Mouse (Mus musculus) MEL (cell line): Measurements from ENCODE around the gene Lrrc7. TPM values are rescaled to one million over a fixed set of nuclear protein-coding genes. Genes with fewer than 3 reads are reported as not detected.
"Not testable (repeated sequence)": the region's sequence is repeated elsewhere in the genome, so short reads cannot be mapped to it uniquely, and the experiment has no call there.

ENCODE experiments used
- DNase-seq: peaks from one replicate; pipeline ENCODE4 v3.0.0; 2011; ENCODE audit warnings: low read depth, low spot score
- H3K27ac ChIP-seq: 2 replicates; pipeline ENCODE4 v1.5.1; 2012; ENCODE audit warnings: low read depth, mild to moderate bottlenecking, control low read depth, low read length, moderate library complexity; ENCODE audit not compliant: control insufficient read depth
- H3K27me3 ChIP-seq, 2 experiments: fragments of 150-350 bp in 1 of 2; sonication (generic) in 1 of 2; 2 replicates each; pipeline ENCODE4 v1.6.1; 2012; ENCODE audit warnings: low read length in 2 of 2, mild to moderate bottlenecking in 2 of 2, improper control_type of control experiment in 1 of 2, moderate library complexity in 1 of 2; ENCODE audit not compliant: insufficient read depth in 2 of 2, control insufficient read depth in 1 of 2
- H3K36me3 ChIP-seq, 2 experiments: 2 replicates each; pipeline ENCODE4 v1.6.1; 2012 to 2014; ENCODE audit warnings: low read length in 2 of 2, improper control_type of control experiment in 1 of 2, inconsistent platforms in 1 of 2, mild to moderate bottlenecking in 1 of 2; ENCODE audit not compliant: insufficient read depth in 2 of 2, control insufficient read depth in 1 of 2
- H3K4me1 ChIP-seq, 2 experiments: fragments of 150-350 bp in 1 of 2; sonication (generic) in 1 of 2; 2 replicates each; pipeline ENCODE4 v1.6.1; 2012; ENCODE audit warnings: low read length in 2 of 2, improper control_type of control experiment in 1 of 2, mild to moderate bottlenecking in 1 of 2; ENCODE audit not compliant: insufficient read depth in 2 of 2, control insufficient read depth in 1 of 2
- H3K4me3 ChIP-seq, 2 experiments: fragments of 150-350 bp in 1 of 2; sonication (generic) in 1 of 2; 2 replicates each; pipeline ENCODE4 v1.5.1; 2012; ENCODE audit warnings: low read depth in 2 of 2, low read length in 2 of 2, mild to moderate bottlenecking in 2 of 2, moderate library complexity in 2 of 2, control low read depth in 1 of 2, improper control_type of control experiment in 1 of 2; ENCODE audit not compliant: control insufficient read depth in 1 of 2, insufficient read depth in 1 of 2
- H3K79me2 ChIP-seq: 2 replicates; pipeline ENCODE4 v1.6.1; 2012; ENCODE audit warnings: mild to moderate bottlenecking, low read length, moderate library complexity; ENCODE audit not compliant: control insufficient read depth, poor library complexity, insufficient read depth
- H3K9ac ChIP-seq: 2 replicates; pipeline ENCODE4 v1.6.1; 2012; ENCODE audit warnings: low read depth, mild to moderate bottlenecking, control low read depth, low read length, moderate library complexity; ENCODE audit not compliant: control insufficient read depth, poor library complexity, severe bottlenecking
- H3K9me3 ChIP-seq: fragments of 150-350 bp; sonication (generic); replicated peaks from 2 replicates; pipeline ENCODE4 v1.6.1; 2012; ENCODE audit warnings: mild to moderate bottlenecking, low read length, improper control_type of control experiment, moderate library complexity; ENCODE audit not compliant: insufficient read depth
- E2F4 ChIP-seq: IDR thresholded peaks from 2 replicates; pipeline ENCODE4 v1.6.1; 2011; ENCODE audit warnings: low read depth, low read length, improper control_type of control experiment, borderline replicate concordance
- EP300 ChIP-seq, 2 experiments: IDR thresholded peaks; 2 replicates each; pipeline ENCODE4 v1.6.1; 2011; ENCODE audit warnings: improper control_type of control experiment in 2 of 2, low read length in 2 of 2, low read depth in 1 of 2, mild to moderate bottlenecking in 1 of 2
- GABPA ChIP-seq: IDR thresholded peaks from 2 replicates; pipeline ENCODE4 v1.6.1; 2012; ENCODE audit warnings: low read depth, mild to moderate bottlenecking, inconsistent platforms, low read length, improper control_type of control experiment, moderate library complexity
- GATA1 ChIP-seq: IDR thresholded peaks from 2 replicates; pipeline ENCODE4 v1.6.1; 2011; ENCODE audit warnings: low read depth, low read length, improper control_type of control experiment
- JUND ChIP-seq: IDR thresholded peaks from 2 replicates; pipeline ENCODE4 v1.6.1; 2011; ENCODE audit warnings: low read depth, mild to moderate bottlenecking, improper control_type of control experiment, low read length
- KAT2A ChIP-seq: conservative IDR thresholded peaks from 2 replicates; pipeline ENCODE4 v1.6.1; 2012; ENCODE audit warnings: low read depth, low read length, improper control_type of control experiment, inconsistent platforms
- MAFK ChIP-seq: IDR thresholded peaks from 2 replicates; pipeline ENCODE4 v1.6.1; 2011; ENCODE audit warnings: low read depth, mild to moderate bottlenecking, low read length, improper control_type of control experiment, borderline replicate concordance
- MAX ChIP-seq: IDR thresholded peaks from 2 replicates; pipeline ENCODE4 v1.6.1; 2011; ENCODE audit warnings: low read length, improper control_type of control experiment
- MXI1 ChIP-seq: IDR thresholded peaks from 2 replicates; pipeline ENCODE4 v1.6.1; 2011; ENCODE audit warnings: mild to moderate bottlenecking, low read depth, low read length, improper control_type of control experiment
- MYC ChIP-seq: IDR thresholded peaks from 2 replicates; pipeline ENCODE4 v1.6.1; 2011; ENCODE audit warnings: low read depth, mild to moderate bottlenecking, low read length, improper control_type of control experiment, moderate library complexity
- NELFE ChIP-seq: IDR thresholded peaks from 2 replicates; pipeline ENCODE4 v1.6.1; 2011; ENCODE audit warnings: low read depth, low read length, improper control_type of control experiment
- SIN3A ChIP-seq: IDR thresholded peaks from 2 replicates; pipeline ENCODE4 v1.6.1; 2012; ENCODE audit warnings: low read length, improper control_type of control experiment, inconsistent platforms
- TBP ChIP-seq: IDR thresholded peaks from 2 replicates; pipeline ENCODE4 v1.8.0; 2011; ENCODE audit warnings: low read depth, low read length, improper control_type of control experiment
- UBTF ChIP-seq: IDR thresholded peaks from 2 replicates; pipeline ENCODE4 v1.6.1; 2012; ENCODE audit warnings: low read depth, mild to moderate bottlenecking, inconsistent platforms, low read length, improper control_type of control experiment, moderate library complexity, borderline replicate concordance; ENCODE audit not compliant: insufficient read depth
- USF2 ChIP-seq, 2 experiments: IDR thresholded peaks; 2 replicates each; pipeline ENCODE4 v1.6.1; 2011 to 2012; ENCODE audit warnings: improper control_type of control experiment in 2 of 2, low read length in 2 of 2, borderline replicate concordance in 1 of 2, inconsistent platforms in 1 of 2, low read depth in 1 of 2, mild to moderate bottlenecking in 1 of 2; ENCODE audit not compliant: insufficient read depth in 1 of 2
- ZC3H11A ChIP-seq: IDR thresholded peaks from 2 replicates; pipeline ENCODE4 v1.6.1; 2012; ENCODE audit warnings: low read depth, mild to moderate bottlenecking, inconsistent platforms, low read length, improper control_type of control experiment
- ZNF384 ChIP-seq: IDR thresholded peaks from 2 replicates; pipeline ENCODE4 v1.6.1; 2012; ENCODE audit warnings: low read depth, mild to moderate bottlenecking, inconsistent platforms, low read length, improper control_type of control experiment
- polyA plus RNA-seq, 2 experiments: library from polyadenylated mRNA; stranded (reverse) in 1 of 2; unstranded in 1 of 2; fragments of >175 nt in 1 of 2; fragments of >200 nt in 1 of 2; gene quantifications; 2 replicates each; pipeline versions ENCODE4 v1.2.1 to v1.2.4; 2012; ENCODE audit warnings: low replicate concordance in 2 of 2, low read depth in 1 of 2; ENCODE audit not compliant: insufficient read length in 2 of 2, insufficient read depth in 1 of 2, missing spikeins in 1 of 2
- total RNA-seq: library from RNA; depleted of rRNA; stranded (reverse); fragments of 300-350 nt; gene quantifications from 2 replicates; pipeline ENCODE4 v1.2.3, GENCODE M21; 2012

Lrrc7 gene
- total and polyA plus RNA-seq, 3 experiments, result not detected

DNA sequence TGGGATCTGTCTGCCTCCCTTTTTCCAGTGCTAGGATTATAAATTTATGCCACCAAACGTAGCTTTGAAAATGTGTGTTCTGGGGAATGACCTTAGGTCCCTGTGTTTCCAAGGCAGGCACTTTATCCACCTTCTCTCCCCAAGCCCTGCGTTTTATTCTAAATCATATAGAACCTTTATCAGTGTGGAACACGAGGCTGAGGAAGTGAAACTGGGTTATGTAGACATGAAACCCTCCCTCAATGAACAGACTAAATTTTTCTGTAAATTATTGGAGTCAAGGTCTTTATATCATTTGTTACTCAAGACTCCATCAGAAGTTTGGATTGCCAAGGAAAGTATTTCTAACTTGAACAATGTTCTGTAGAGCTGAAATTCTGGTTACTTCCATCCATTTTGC lies 439.1 kb downstream of the Lrrc7 start:
- Histone ChIP-seq H3K27me3 (no peaks in the 10 kb centered on the region), H3K4me3 (no peak overlapping the region), H3K79me2 (no peaks in the 10 kb centered on the region), H3K4me1 (no peaks in the 10 kb centered on the region), H3K36me3 (no peaks in the 10 kb centered on the region), H3K9me3 (no peaks in the 10 kb centered on the region), H3K9ac (no peak overlapping the region), H3K27ac (no peak overlapping the region)
- no peak for DNase-seq
- no peak for TF ChIP-seq SIN3A
- no peak for TF ChIP-seq ZNF384
- no peak for TF ChIP-seq KAT2A
- TF ChIP-seq NELFE, result no peak
- TF ChIP-seq ZC3H11A, result no peak

GRCm38 (mm10) chr3:158105260-158105659 lies 456.8 kb downstream of the Lrrc7 start:
- Histone ChIP-seq H3K9me3 (no peaks in the 10 kb centered on the region), H3K9ac (no peak overlapping the region), H3K36me3 (no peaks in the 10 kb centered on the region), H3K27ac (no peak overlapping the region), H3K4me3 (no peak overlapping the region), H3K79me2 (no peaks in the 10 kb centered on the region), H3K27me3 (no peaks in the 10 kb centered on the region; a peak in 1 of 4 replicates), H3K4me1 (no peaks in the 10 kb centered on the region)
- DNase-seq, result no peak
- no peak for TF ChIP-seq MXI1
- TF ChIP-seq UBTF, result no peak
- no peak for TF ChIP-seq MAFK
- no peak for TF ChIP-seq NELFE
- no peak for TF ChIP-seq JUND
- TF ChIP-seq USF2 (IDR thresholded peaks at IDR 0.05; ENCODE audit: borderline replicate concordance in 1 of 2, insufficient read depth in 1 of 2, low read depth in 1 of 2, low read length in 2 of 2), result no peak
- TF ChIP-seq GABPA, result no peak

GRCm38 (mm10) chr3:158103467-158103866 lies 458.6 kb downstream of the Lrrc7 start:
- H3K36me3 ChIP-seq, result no peaks in the 10 kb centered on the region
- no peak overlapping the region for H3K4me3 ChIP-seq
- no peaks in the 10 kb centered on the region for H3K79me2 ChIP-seq
- H3K27ac ChIP-seq, result no peak overlapping the region
- TF ChIP-seq EP300 (IDR thresholded peaks at IDR 0.05; ENCODE audit: low read depth in 1 of 2, low read length in 2 of 2) (no peak), MYC (no peak), GATA1 (no peak), MAX (no peak), E2F4 (no peak), JUND (no peak), TBP (no peak)
- H3K9ac ChIP-seq, result no peak overlapping the region
- DNase-seq, result no peak
- no peaks in the 10 kb centered on the region for H3K9me3 ChIP-seq
- H3K4me1 ChIP-seq, result no peaks in the 10 kb centered on the region
- no peaks in the 10 kb centered on the region; a peak in 1 of 4 replicates for H3K27me3 ChIP-seq

DNA sequence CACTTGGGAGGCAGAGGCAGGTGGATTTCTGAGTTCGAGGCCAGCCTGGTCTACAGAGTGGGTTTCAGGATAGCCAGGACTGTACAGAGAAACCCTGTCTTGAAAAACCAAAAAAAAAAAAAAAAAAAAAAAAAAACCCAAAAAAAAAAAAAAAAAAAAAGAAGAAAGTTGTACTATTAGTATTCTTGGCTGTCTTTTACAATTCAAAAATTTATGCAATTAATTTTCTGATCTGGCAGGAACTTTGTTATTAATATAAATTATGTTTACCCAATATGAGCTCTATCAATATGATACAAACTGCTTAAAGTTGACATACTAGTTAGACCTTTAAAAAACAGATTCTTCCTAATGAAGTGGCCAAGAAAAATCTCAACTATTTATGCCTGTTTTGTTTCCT lies 459.5 kb downstream of the Lrrc7 start:
- not testable (repeated sequence) for H3K36me3 ChIP-seq, H3K27ac ChIP-seq, H3K4me1 ChIP-seq, H3K79me2 ChIP-seq, H3K27me3 ChIP-seq, H3K9me3 ChIP-seq, H3K9ac ChIP-seq, DNase-seq, H3K4me3 ChIP-seq

- not testable (repeated sequence) for H3K27me3 ChIP-seq, H3K4me3 ChIP-seq, H3K27ac ChIP-seq, H3K9me3 ChIP-seq, H3K36me3 ChIP-seq, H3K4me1 ChIP-seq, DNase-seq, H3K79me2 ChIP-seq, H3K9ac ChIP-seq
These were observed 460.0 kb downstream of the Lrrc7 start for GRCm38 (mm10) chr3:158102043-158102442.
